Mouse (Mus musculus) cerebellum, adult 8-10 months (tissue): ENCODE results near the gene Ror2.
A peak's percentile ranks its signal among the peaks of the same experiment; 100 is the strongest.

Experiments
- DNase-seq: peaks from one replicate; pipeline ENCODE4 v3.0.0; 2022

The Ror2 gene

GRCm38 (mm10) chr13:53188935-53189334 lies 97.0 kb downstream of the Ror2 start:
- DNase-seq: no peak

- no peak for DNase-seq
Measured at GRCm38 (mm10) chr13:53184858-53185257, 101.1 kb downstream of the Ror2 start.

- DNase-seq: no peak
Measured at GRCm38 (mm10) chr13:53184149-53184548, 101.8 kb downstream of the Ror2 start.

GRCm38 (mm10) chr13:53183161-53183577 lies 102.8 kb downstream of the Ror2 start:
- no peak for DNase-seq

- DNase-seq: no peak
Measured at GRCm38 (mm10) chr13:53178594-53178993, 107.3 kb downstream of the Ror2 start.

- DNase-seq: no peak
Measured at GRCm38 (mm10) chr13:53178171-53178570, 107.8 kb downstream of the Ror2 start.

GRCm38 (mm10) chr13:53177424-53177718 lies 108.6 kb downstream of the Ror2 start:
- no peak for DNase-seq

GRCm38 (mm10) chr13:53176695-53177423 lies 109.1 kb downstream of the Ror2 start:
- no peak for DNase-seq

- no peak for DNase-seq
Measured at GRCm38 (mm10) chr13:53175041-53175440, 110.9 kb downstream of the Ror2 start.

- DNase-seq: no peak
Measured at GRCm38 (mm10) chr13:53163671-53164070, 122.3 kb downstream of the Ror2 start.

- DNase-seq: no peak
Measured at GRCm38 (mm10) chr13:53163060-53163459, 122.9 kb downstream of the Ror2 start.

GRCm38 (mm10) chr13:53159501-53159900 lies 126.4 kb downstream of the Ror2 start:
- no peak for DNase-seq

GRCm38 (mm10) chr13:53158405-53159005 lies 127.4 kb downstream of the Ror2 start:
- DNase-seq: no peak

GRCm38 (mm10) chr13:53156911-53157310 lies 129.0 kb downstream of the Ror2 start:
- DNase-seq: no peak

- DNase-seq: no peak
Measured at GRCm38 (mm10) chr13:53156282-53156681, 129.6 kb downstream of the Ror2 start.

- DNase-seq: peak; percentile 3
Measured at GRCm38 (mm10) chr13:53145511-53145910, 140.4 kb downstream of the Ror2 start.

GRCm38 (mm10) chr13:53143076-53143475 lies 142.8 kb downstream of the Ror2 start:
- DNase-seq: no peak

- peak; percentile 20 for DNase-seq
Measured at GRCm38 (mm10) chr13:53142268-53142667, 143.7 kb downstream of the Ror2 start.

GRCm38 (mm10) chr13:53140298-53140697 lies 145.6 kb downstream of the Ror2 start:
- no peak for DNase-seq

- DNase-seq: no peak
Measured at GRCm38 (mm10) chr13:53130567-53130966, 155.4 kb downstream of the Ror2 start.

GRCm38 (mm10) chr13:53130032-53130431 lies 155.9 kb downstream of the Ror2 start:
- DNase-seq: no peak

GRCm38 (mm10) chr13:53125627-53126026 lies 160.3 kb downstream of the Ror2 start:
- no peak for DNase-seq

GRCm38 (mm10) chr13:53122085-53122484 lies 163.8 kb downstream of the Ror2 start:
- no peak for DNase-seq

GRCm38 (mm10) chr13:53120906-53121305 lies 165.0 kb downstream of the Ror2 start:
- DNase-seq: no peak
